Mouse (Mus musculus) CH12.LX (cell line): ENCODE results near the gene Plekhm3.

Source experiments
- BHLHE40 ChIP-seq: IDR thresholded peaks from 2 replicates; pipeline ENCODE4 v1.6.1; 2011; ENCODE audit warnings: mild to moderate bottlenecking, low read depth, low read length, improper control_type of control experiment
- CTCF ChIP-seq, 2 experiments: IDR thresholded peaks in 1 of 2; conservative IDR thresholded peaks in 1 of 2; 2 replicates each; pipeline ENCODE4 v1.5.1; 2011 to 2012; ENCODE audit warnings: low read depth in 2 of 2, low read length in 2 of 2, improper control_type of control experiment in 1 of 2, inconsistent platforms in 1 of 2, mild to moderate bottlenecking in 1 of 2, moderate library complexity in 1 of 2
- EP300 ChIP-seq: IDR thresholded peaks from 2 replicates; pipeline ENCODE4 v1.6.1; 2011; ENCODE audit warnings: low read length, improper control_type of control experiment
- ETS1 ChIP-seq: conservative IDR thresholded peaks from 2 replicates; pipeline ENCODE4 v1.6.1; 2012; ENCODE audit warnings: low read depth, mild to moderate bottlenecking, inconsistent platforms, low read length, improper control_type of control experiment, moderate library complexity
- GABPA ChIP-seq: IDR thresholded peaks from 2 replicates; pipeline ENCODE4 v1.6.1; 2012; ENCODE audit warnings: low read depth, low read length, improper control_type of control experiment, inconsistent platforms; ENCODE audit not compliant: insufficient replicate concordance
- MAZ ChIP-seq: IDR thresholded peaks from 2 replicates; pipeline ENCODE4 v1.6.1; 2012; ENCODE audit warnings: low read depth, mild to moderate bottlenecking, inconsistent platforms, low read length, improper control_type of control experiment, moderate library complexity
- PAX5 ChIP-seq: IDR thresholded peaks from 2 replicates; pipeline ENCODE4 v1.6.1; 2012; ENCODE audit warnings: low read length, inconsistent platforms, mixed read lengths
- POLR2A ChIP-seq: IDR thresholded peaks from 2 replicates; pipeline ENCODE4 v1.6.1; 2011; ENCODE audit warnings: low read depth, mild to moderate bottlenecking, improper control_type of control experiment, low read length
- POLR2AphosphoS2 ChIP-seq: IDR thresholded peaks from 2 replicates; pipeline ENCODE4 v1.6.1; 2011; ENCODE audit warnings: low read depth, low read length, improper control_type of control experiment
- TBP ChIP-seq: conservative IDR thresholded peaks from 2 replicates; pipeline ENCODE4 v1.6.1; 2011; ENCODE audit warnings: low read depth, low read length, improper control_type of control experiment
- ZNF384 ChIP-seq: IDR thresholded peaks from 2 replicates; pipeline ENCODE4 v1.6.1; 2012; ENCODE audit warnings: low read depth, low read length, improper control_type of control experiment, inconsistent platforms

DNA sequence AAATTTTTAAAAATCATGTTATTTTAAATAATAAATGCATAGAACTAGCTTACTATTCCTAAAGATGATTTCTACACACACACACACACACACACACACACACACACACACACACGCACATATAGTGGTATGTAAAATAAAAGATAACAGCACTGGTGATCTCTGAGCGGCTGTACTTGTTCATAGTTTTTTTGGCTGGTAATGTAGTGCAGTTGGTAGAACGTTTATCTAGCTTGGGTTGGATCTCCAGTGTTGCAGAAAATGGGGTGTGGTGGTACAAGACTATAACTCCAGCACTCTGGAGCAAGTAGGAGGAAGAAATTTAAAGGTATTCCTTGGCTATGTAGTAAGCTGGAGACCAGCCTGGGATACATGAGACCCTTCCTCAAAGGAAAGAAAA lies 26.6 kb upstream of the Plekhm3 start:
- TF ChIP-seq MAZ (no peak), TBP (no peak), GABPA (no peak), ZNF384 (no peak), POLR2AphosphoS2 (no peak), BHLHE40 (no peak), ETS1 (no peak), PAX5 (no peak), CTCF (conservative IDR thresholded peaks at IDR 0.05 in 1 of 2, IDR thresholded peaks at IDR 0.05 in 1 of 2; ENCODE audit: low read depth in 2 of 2, low read length in 2 of 2) (no peak), EP300 (no peak), POLR2A (no peak)
